Mouse (Mus musculus) adrenal gland, adult 18-20 months (tissue): ENCODE measurements around the gene Crtc1. TPM values are rescaled to one million over a fixed set of nuclear protein-coding genes. Genes with fewer than 3 reads are reported as not detected.
A peak's percentile ranks its signal among the peaks of the same experiment; 100 is the strongest.

Source experiments
- DNase-seq, 2 experiments: peaks; one replicate each; pipeline ENCODE4 v3.0.0; 2021 to 2022; ENCODE audit warnings: low spot score in 2 of 2
- total RNA-seq, 2 experiments: library from RNA; stranded (reverse); gene quantifications; 1 replicate in 1 of 2; 2 replicates in 1 of 2; pipeline ENCODE4 v1.2.3; 2021

The Crtc1 gene
- total RNA-seq, 2 experiments from 2014 or later, result 19.3 to 22.3 TPM

- peak in 1 of 2 experiments; percentile 67 for DNase-seq
Measured at GRCm38 (mm10) chr8:70352657-70353151, 86.7 kb downstream of the Crtc1 start.

- DNase-seq, result no peak
Measured at GRCm38 (mm10) chr8:70352000-70352384, 87.4 kb downstream of the Crtc1 start.

GRCm38 (mm10) chr8:70351035-70351999, 88.1 kb downstream of the Crtc1 start:
- no peak for DNase-seq

- no peak for DNase-seq
Measured at GRCm38 (mm10) chr8:70347860-70348420, 91.4 kb downstream of the Crtc1 start.

GRCm38 (mm10) chr8:70347443-70347842, 91.9 kb downstream of the Crtc1 start:
- no peak for DNase-seq

GRCm38 (mm10) chr8:70344279-70344678, 95.1 kb downstream of the Crtc1 start:
- no peak for DNase-seq

- DNase-seq, result no peak
Measured at GRCm38 (mm10) chr8:70343696-70344095, 95.7 kb downstream of the Crtc1 start.

GRCm38 (mm10) chr8:70343076-70343475, 96.3 kb downstream of the Crtc1 start:
- DNase-seq, result no peak

- no peak for DNase-seq
Measured at GRCm38 (mm10) chr8:70342007-70342406, 97.4 kb downstream of the Crtc1 start.

- no peak for DNase-seq
Measured at GRCm38 (mm10) chr8:70340659-70341058, 98.7 kb downstream of the Crtc1 start.

GRCm38 (mm10) chr8:70338931-70339330, 100.4 kb downstream of the Crtc1 start:
- DNase-seq, result no peak

- no peak for DNase-seq
Measured at GRCm38 (mm10) chr8:70332878-70333202, 106.5 kb downstream of the Crtc1 start.

Other genes starting within 250 kb of the Crtc1 start
- gene Slc25a42, start 227.3 kb downstream of the Crtc1 start, total RNA-seq, result 10 to 100 TPM; 34.0 to 41.4 TPM
- gene Sugp2, start 205.4 kb downstream of the Crtc1 start, total RNA-seq, result 10 to 100 TPM; 31.4 to 33.7 TPM
- 10 to 100 TPM; 10.9 to 13.6 TPM for gene Armc6, start 205.1 kb downstream of the Crtc1 start, total RNA-seq
- gene Homer3, start 156.8 kb downstream of the Crtc1 start, total RNA-seq, result 10 to 100 TPM; 18.5 to 19.8 TPM
- gene Ddx49, start 137.1 kb downstream of the Crtc1 start, total RNA-seq, result 10 to 100 TPM; 63.9 to 70.5 TPM
- gene Cope, start 137.1 kb downstream of the Crtc1 start, total RNA-seq, result 100 to 1,000 TPM; 185 to 205 TPM
- gene Cers1, start 123.8 kb downstream of the Crtc1 start, total RNA-seq, result 1 to 10 TPM; 2.0 to 2.5 TPM
- gene Gdf1, start 109.8 kb downstream of the Crtc1 start, total RNA-seq, result not detected
- 10 to 100 TPM; 64.0 to 70.2 TPM for gene Upf1, start 86.3 kb downstream of the Crtc1 start, total RNA-seq
- gene Comp, start 66.0 kb downstream of the Crtc1 start, total RNA-seq, result under 1 TPM in 1 of 2 experiments, not detected in 1; 0.35 TPM
- gene Klhl26, start 37.4 kb upstream of the Crtc1 start, total RNA-seq, result 10 to 100 TPM; 26.0 to 27.0 TPM
- gene Tmem59l, start 47.8 kb upstream of the Crtc1 start, total RNA-seq, result 10 to 100 TPM; 20.4 to 26.4 TPM
- gene Crlf1, start 53.6 kb upstream of the Crtc1 start, total RNA-seq, result 1 to 10 TPM in 1 of 2 experiments, under 1 TPM in 1; 0.74 to 1.6 TPM
- gene Rex1bd, start 67.2 kb upstream of the Crtc1 start, total RNA-seq, result 100 to 1,000 TPM; 155 to 174 TPM
- gene Uba52, start 71.2 kb upstream of the Crtc1 start, total RNA-seq, result 1,000 to 10,000 TPM; 1,449 to 1,570 TPM
- 100 to 1,000 TPM; 257 to 332 TPM for gene Fkbp8, start 88.1 kb upstream of the Crtc1 start, total RNA-seq
- 10 to 100 TPM; 68.1 to 76.3 TPM for gene Kxd1, start 88.4 kb upstream of the Crtc1 start, total RNA-seq
- gene Ell, start 99.9 kb upstream of the Crtc1 start, total RNA-seq, result 10 to 100 TPM; 23.1 to 26.6 TPM
- 100 to 1,000 TPM; 115 to 165 TPM for gene Isyna1, start 154.8 kb upstream of the Crtc1 start, total RNA-seq
- 10 to 100 TPM; 78.5 to 86.9 TPM for gene Ssbp4, start 169.3 kb upstream of the Crtc1 start, total RNA-seq
- gene Lrrc25, start 176.6 kb upstream of the Crtc1 start, total RNA-seq, result 1 to 10 TPM; 1.4 to 3.0 TPM
- gene Gdf15, start 192.9 kb upstream of the Crtc1 start, total RNA-seq, result 1 to 10 TPM; 2.2 to 6.4 TPM
- gene Pgpep1, start 220.8 kb upstream of the Crtc1 start, total RNA-seq, result 100 to 1,000 TPM; 101 to 153 TPM
- gene Lsm4, start 233.7 kb upstream of the Crtc1 start, total RNA-seq, result 10 to 100 TPM; 73.2 to 75.9 TPM